Mouse (Mus musculus) embryonic facial prominence, embryonic 15.5 days (tissue): Measurements from ENCODE around the gene Ggt7. TPM values are rescaled to one million over a fixed set of nuclear protein-coding genes. Genes with fewer than 3 reads are reported as not detected.
"Not testable (repeated sequence)": the region's sequence is repeated elsewhere in the genome, so short reads cannot be mapped to it uniquely, and the experiment has no call there.

ENCODE experiments used
- ATAC-seq: fragments of 200-750 bp; cut with Nextera tagmentation; 2 replicates; pipeline ENCODE4 v1.8.0; 2017; ENCODE audit warnings: low read depth, moderate TSS enrichment; ENCODE audit not compliant: insufficient number of reproducible peaks, low FRiP score, low TSS enrichment
- H3K27ac ChIP-seq: fragments of 300-500 bp; sonication (generic); replicated peaks from 2 replicates; pipeline ENCODE4 v1.5.1; 2015; ENCODE audit warnings: mild to moderate bottlenecking, inconsistent platforms
- H3K27me3 ChIP-seq: fragments of 300-500 bp; sonication (generic); 2 replicates; pipeline ENCODE4 v1.6.1; 2015; ENCODE audit warnings: inconsistent platforms
- H3K36me3 ChIP-seq: fragments of 300-500 bp; sonication (generic); 2 replicates; pipeline ENCODE4 v1.6.1; 2015; ENCODE audit warnings: mild to moderate bottlenecking, inconsistent platforms
- H3K4me1 ChIP-seq: fragments of 300-500 bp; sonication (generic); 2 replicates; pipeline ENCODE4 v1.6.1; 2015; ENCODE audit warnings: inconsistent platforms
- H3K4me2 ChIP-seq: fragments of 300-500 bp; sonication (generic); replicated peaks from 2 replicates; pipeline ENCODE4 v1.6.1; 2015; ENCODE audit warnings: mild to moderate bottlenecking, inconsistent platforms
- H3K4me3 ChIP-seq: fragments of 300-500 bp; sonication (generic); replicated peaks from 2 replicates; pipeline ENCODE4 v1.5.1; 2015; ENCODE audit warnings: mild to moderate bottlenecking, inconsistent platforms
- H3K9ac ChIP-seq: fragments of 300-500 bp; sonication (generic); 2 replicates; pipeline ENCODE4 v1.6.1; 2015; ENCODE audit warnings: inconsistent platforms
- H3K9me3 ChIP-seq: fragments of 300-500 bp; sonication (generic); replicated peaks from 2 replicates; pipeline ENCODE4 v1.6.1; 2016; ENCODE audit warnings: inconsistent platforms
- WGBS: fragments of 180-500 bp; shearing (Covaris S2); methylation state at CpG from one replicate; pipeline ENCODE4 v1.1.7; 2015; 5-methylcytosine and 5-hydroxymethylcytosine counted together
- polyA plus RNA-seq: library from polyadenylated mRNA; unstranded; fragments of >200 nt; fragmentation: Nextera tagmentation; extraction: Ambion mirVana; gene quantifications from 2 replicates; pipeline ENCODE4 v1.2.1, GENCODE M21; 2015

Gene Ggt7
- 13.5 and 17.8 TPM in 2 replicates for polyA plus RNA-seq

GRCm38 (mm10) chr2:155517455-155518423, at the start of gene Ggt7, which contains the start of gene Acss2:
TSS of gene Ggt7 (minus strand) at chr2:155518237.
TSS of gene Acss2 (plus strand) at chr2:155517948.
- WGBS: 4% methylated on average over 70 of the region's 70 CpGs
- Histone ChIP-seq H3K27me3 (peaks cover 3% of the 10 kb centered on the region; the same call in 1 of the 2 replicates), H3K36me3 (no peaks in the 10 kb centered on the region), H3K9me3 (no peaks in the 10 kb centered on the region), H3K9ac (peak within 1 kb of the TSS; percentile 50), H3K4me3 (peak within 1 kb of the TSS; percentile 87), H3K27ac (peak within 1 kb of the TSS; percentile 55), H3K4me2 (peak within 1 kb of the TSS; percentile 78), H3K4me1 (peaks cover 22% of the 10 kb centered on the region)
- ATAC-seq: peak; percentile 100

GRCm38 (mm10) chr2:155567751-155568150, 49.7 kb upstream of the Ggt7 start:
- no peaks in the 10 kb centered on the region for H3K4me1 ChIP-seq
- no peak overlapping the region for H3K4me3 ChIP-seq
- H3K27ac ChIP-seq: no peak overlapping the region
- 79% methylated on average over 5 of the region's 5 CpGs for WGBS
- H3K9me3 ChIP-seq: no peaks in the 10 kb centered on the region
- no peak for ATAC-seq
- peaks cover 18% of the 10 kb centered on the region; the same call in 1 of the 2 replicates for H3K36me3 ChIP-seq
- H3K27me3 ChIP-seq: no peaks in the 10 kb centered on the region
- H3K9ac ChIP-seq: no peak overlapping the region
- no peak overlapping the region for H3K4me2 ChIP-seq

GRCm38 (mm10) chr2:155562934-155563333, 44.9 kb upstream of the Ggt7 start:
- Histone ChIP-seq H3K4me3 (no peak overlapping the region), H3K9ac (no peak overlapping the region), H3K4me1 (no peaks in the 10 kb centered on the region), H3K27me3 (no peaks in the 10 kb centered on the region), H3K36me3 (peaks cover 15% of the 10 kb centered on the region), H3K4me2 (no peak overlapping the region), H3K27ac (no peak overlapping the region), H3K9me3 (no peaks in the 10 kb centered on the region)
- 84% methylated on average over 4 of the region's 4 CpGs for WGBS
- no peak for ATAC-seq

- Histone ChIP-seq H3K4me1 (no peaks in the 10 kb centered on the region), H3K27me3 (no peaks in the 10 kb centered on the region), H3K9me3 (no peaks in the 10 kb centered on the region), H3K27ac (no peak overlapping the region), H3K36me3 (peaks cover 10% of the 10 kb centered on the region), H3K9ac (no peak overlapping the region), H3K4me2 (no peak overlapping the region), H3K4me3 (no peak overlapping the region)
- 57% methylated on average over 1 of the region's 1 CpGs for WGBS
- ATAC-seq: no peak
These were observed 44.2 kb upstream of the Ggt7 start for GRCm38 (mm10) chr2:155562209-155562608.

- H3K27me3 ChIP-seq: no peaks in the 10 kb centered on the region
- H3K27ac ChIP-seq: no peak overlapping the region
- H3K9ac ChIP-seq: no peak overlapping the region
- H3K9me3 ChIP-seq: no peaks in the 10 kb centered on the region
- WGBS: 85% methylated on average over 2 of the region's 2 CpGs
- no peaks in the 10 kb centered on the region; the same call in 1 of the 2 replicates for H3K36me3 ChIP-seq
- H3K4me2 ChIP-seq: no peak overlapping the region
- no peak overlapping the region for H3K4me3 ChIP-seq
- H3K4me1 ChIP-seq: no peaks in the 10 kb centered on the region
- no peak for ATAC-seq
These were observed 36.5 kb upstream of the Ggt7 start for GRCm38 (mm10) chr2:155554426-155554985.

GRCm38 (mm10) chr2:155552949-155553354, 34.9 kb upstream of the Ggt7 start:
- no peaks in the 10 kb centered on the region for H3K27me3 ChIP-seq
- no peaks in the 10 kb centered on the region for H3K4me1 ChIP-seq
- H3K36me3 ChIP-seq: no peaks in the 10 kb centered on the region
- H3K9ac ChIP-seq: no peak overlapping the region
- H3K4me2 ChIP-seq: no peak overlapping the region
- no peak for ATAC-seq
- H3K9me3 ChIP-seq: no peaks in the 10 kb centered on the region
- no peak overlapping the region for H3K27ac ChIP-seq
- no peak overlapping the region for H3K4me3 ChIP-seq

GRCm38 (mm10) chr2:155552336-155552735, 34.3 kb upstream of the Ggt7 start:
- ATAC-seq: no peak
- no peaks in the 10 kb centered on the region for H3K4me1 ChIP-seq
- no peaks in the 10 kb centered on the region for H3K36me3 ChIP-seq
- H3K4me2 ChIP-seq: no peak overlapping the region
- H3K27ac ChIP-seq: no peak overlapping the region
- no peaks in the 10 kb centered on the region for H3K27me3 ChIP-seq
- no peak overlapping the region for H3K4me3 ChIP-seq
- H3K9ac ChIP-seq: no peak overlapping the region
- no peaks in the 10 kb centered on the region for H3K9me3 ChIP-seq

- no peak for ATAC-seq
These were observed 28.9 kb upstream of the Ggt7 start for GRCm38 (mm10) chr2:155546955-155547354.

GRCm38 (mm10) chr2:155540822-155541458, 22.9 kb upstream of the Ggt7 start:
- Histone ChIP-seq H3K9ac (no peak overlapping the region), H3K4me3 (no peak overlapping the region), H3K27me3 (no peaks in the 10 kb centered on the region), H3K4me2 (no peak overlapping the region), H3K9me3 (no peaks in the 10 kb centered on the region), H3K27ac (no peak overlapping the region), H3K36me3 (no peaks in the 10 kb centered on the region), H3K4me1 (no peaks in the 10 kb centered on the region)
- 51% methylated on average over 6 of the region's 6 CpGs for WGBS
- ATAC-seq: no peak

More at GRCm38 (mm10) chr2:155546955-155547354, 28.9 kb upstream of the Ggt7 start:
- no peak overlapping the region for H3K4me2 ChIP-seq
- no peak overlapping the region for H3K9ac ChIP-seq
- no peak overlapping the region for H3K4me3 ChIP-seq
- no peaks in the 10 kb centered on the region for H3K36me3 ChIP-seq
- no peaks in the 10 kb centered on the region for H3K27me3 ChIP-seq
- no peak overlapping the region for H3K27ac ChIP-seq
- 69% methylated on average over 1 of the region's 1 CpGs for WGBS
- no peaks in the 10 kb centered on the region for H3K9me3 ChIP-seq
- no peaks in the 10 kb centered on the region for H3K4me1 ChIP-seq

GRCm38 (mm10) chr2:155539696-155540095, 21.7 kb upstream of the Ggt7 start:
- no peak for ATAC-seq
- H3K36me3 ChIP-seq: no peaks in the 10 kb centered on the region
- no peaks in the 10 kb centered on the region for H3K9me3 ChIP-seq
- H3K4me1 ChIP-seq: no peaks in the 10 kb centered on the region
- H3K9ac ChIP-seq: no peak overlapping the region
- no peak overlapping the region for H3K4me2 ChIP-seq
- no peaks in the 10 kb centered on the region for H3K27me3 ChIP-seq
- H3K27ac ChIP-seq: no peak overlapping the region
- H3K4me3 ChIP-seq: no peak overlapping the region

- H3K27ac ChIP-seq, H3K4me2 ChIP-seq, H3K9ac ChIP-seq, H3K9me3 ChIP-seq, ATAC-seq, H3K4me3 ChIP-seq, H3K36me3 ChIP-seq, H3K27me3 ChIP-seq, H3K4me1 ChIP-seq: not testable (repeated sequence)
- WGBS: 73% methylated on average over 15 of the region's 19 CpGs
These were observed 20.5 kb upstream of the Ggt7 start for GRCm38 (mm10) chr2:155538463-155539057.
